Mouse (Mus musculus): ENCODE results near the gene Tnfrsf19. TPM values are rescaled to one million over a fixed set of nuclear protein-coding genes. Genes with fewer than 3 reads are reported as not detected.

Tnfrsf19 gene
- polyA plus RNA-seq, 1 experiment from 2014 or later: 21.4 TPM

DNA sequence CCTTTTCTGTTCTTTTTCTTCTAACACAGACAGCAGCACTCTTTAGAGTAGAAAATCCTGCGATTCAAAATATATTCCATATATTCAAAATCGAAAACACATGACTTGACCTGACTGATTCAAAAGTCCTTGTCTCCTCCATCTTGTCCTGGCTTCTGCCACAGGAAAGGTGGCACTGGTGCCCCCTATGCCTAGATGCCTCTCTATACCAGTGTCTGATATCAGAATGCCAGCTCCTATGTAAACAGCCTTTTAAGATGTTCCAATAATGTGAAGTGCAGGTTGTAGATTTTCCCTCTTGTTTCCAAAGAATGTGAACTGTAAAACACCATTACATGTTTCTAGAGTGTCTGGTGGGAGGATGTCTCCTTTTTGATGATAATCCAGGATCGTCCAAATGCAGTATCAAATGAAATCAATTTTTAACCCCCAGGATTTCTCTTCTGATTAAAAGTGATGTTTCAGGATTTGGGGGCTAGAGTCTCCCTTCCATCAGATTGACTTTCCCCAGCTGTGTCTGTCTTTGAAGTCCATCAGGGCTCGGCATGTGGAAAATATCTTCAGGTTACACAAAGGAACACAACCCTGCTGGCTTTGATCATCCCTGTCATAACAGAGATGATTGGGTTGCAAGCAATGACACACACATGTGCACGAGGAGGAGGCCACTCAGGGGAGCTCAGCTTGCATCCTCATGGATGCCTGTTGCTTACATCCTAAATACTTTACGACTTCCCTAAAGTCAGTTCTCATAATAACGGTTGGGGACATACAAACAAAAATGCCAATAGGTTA lies 82.1 kb downstream of the Tnfrsf19 start:
- Histone ChIP-seq H3K36me3 (peaks cover 55% of the 10 kb centered on the region), H3K9me3 (no peaks in the 10 kb centered on the region), H3K9ac (no peak overlapping the region), H3K27me3 (replicated peaks) (no peaks in the 10 kb centered on the region), H3K4me2 (no peak overlapping the region), H3K4me1 (no peaks in the 10 kb centered on the region), H3K4me3 (no peak overlapping the region), H3K27ac (replicated peaks) (no peak overlapping the region)
- no peak for ATAC-seq (ENCODE audit: extremely low read depth, insufficient number of reproducible peaks, low FRiP score, low TSS enrichment)
- 81% methylated on average over 7 of the region's 7 CpGs for WGBS

DNA sequence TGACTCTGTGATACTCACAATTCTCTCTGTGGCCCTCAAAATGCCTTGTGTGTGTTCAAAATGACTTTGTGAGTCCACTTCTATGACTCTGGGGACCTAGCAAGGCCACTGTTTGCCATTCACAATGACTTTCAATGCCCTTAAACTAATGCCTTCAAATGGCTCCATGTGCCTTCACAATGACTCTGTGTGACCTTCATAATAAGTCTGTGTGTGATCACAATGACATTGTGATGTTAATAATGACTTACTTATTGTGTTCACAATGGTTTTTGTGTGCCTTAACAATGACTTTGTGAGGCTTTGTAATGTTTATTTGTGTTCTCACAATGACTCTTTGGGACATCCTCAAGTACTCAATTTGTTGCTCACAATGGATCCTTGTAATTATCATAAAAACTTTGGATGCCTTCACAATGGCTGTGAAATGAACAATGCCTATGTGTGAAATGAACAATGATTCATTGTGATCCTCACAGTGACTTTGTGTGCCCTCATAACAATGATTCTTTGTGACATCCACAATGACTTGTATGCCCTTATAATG lies 88.6 kb downstream of the Tnfrsf19 start:
- no peak overlapping the region for H3K4me2 ChIP-seq
- H3K27me3 ChIP-seq (replicated peaks): no peaks in the 10 kb centered on the region
- no peak overlapping the region for H3K4me3 ChIP-seq
- ATAC-seq (ENCODE audit: extremely low read depth, insufficient number of reproducible peaks, low FRiP score, low TSS enrichment): no peak
- no peaks in the 10 kb centered on the region for H3K4me1 ChIP-seq
- 0 out of 2 replicates have a peak, but pooled peaks cover 2% of the 10 kb centered on the region for H3K36me3 ChIP-seq
- no peak overlapping the region for H3K9ac ChIP-seq
- H3K27ac ChIP-seq (replicated peaks): no peak overlapping the region
- peaks cover 5% of the 10 kb centered on the region for H3K9me3 ChIP-seq

DNA sequence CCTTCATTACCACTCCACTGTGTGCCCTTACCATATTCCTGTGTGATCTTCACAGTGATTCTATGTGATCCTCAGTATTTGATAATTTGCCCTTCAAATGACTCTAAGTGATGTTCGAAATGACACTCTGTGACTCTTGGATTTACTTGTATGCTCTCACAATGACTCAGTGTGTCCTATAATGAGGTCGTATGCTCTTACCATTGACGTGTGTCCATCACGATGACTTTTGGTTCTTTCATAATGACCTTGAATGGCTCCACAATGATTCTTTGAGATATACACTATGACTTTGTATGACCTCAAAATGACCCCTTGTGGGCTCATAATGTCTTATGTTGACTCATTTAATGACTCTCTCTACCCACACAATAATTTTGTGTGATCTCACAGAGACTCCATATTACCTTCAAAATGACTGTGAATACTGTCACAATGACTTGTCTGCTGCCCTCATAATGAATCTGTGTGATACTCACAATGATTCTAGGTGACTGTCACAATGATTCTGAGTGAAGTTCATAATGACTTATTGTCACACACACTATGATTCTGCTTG lies 108.7 kb downstream of the Tnfrsf19 start:
- no peak for ATAC-seq (ENCODE audit: extremely low read depth, insufficient number of reproducible peaks, low FRiP score, low TSS enrichment)
- no peaks in the 10 kb centered on the region for H3K9me3 ChIP-seq
- H3K9ac ChIP-seq: no peak overlapping the region
- H3K36me3 ChIP-seq: no peaks in the 10 kb centered on the region
- no peak overlapping the region for H3K4me2 ChIP-seq
- no peak overlapping the region for H3K27ac ChIP-seq (replicated peaks)
- no peaks in the 10 kb centered on the region for H3K4me1 ChIP-seq
- WGBS: 87% methylated on average over 4 of the region's 4 CpGs
- H3K4me3 ChIP-seq: no peak overlapping the region
- H3K27me3 ChIP-seq (replicated peaks): no peaks in the 10 kb centered on the region

DNA sequence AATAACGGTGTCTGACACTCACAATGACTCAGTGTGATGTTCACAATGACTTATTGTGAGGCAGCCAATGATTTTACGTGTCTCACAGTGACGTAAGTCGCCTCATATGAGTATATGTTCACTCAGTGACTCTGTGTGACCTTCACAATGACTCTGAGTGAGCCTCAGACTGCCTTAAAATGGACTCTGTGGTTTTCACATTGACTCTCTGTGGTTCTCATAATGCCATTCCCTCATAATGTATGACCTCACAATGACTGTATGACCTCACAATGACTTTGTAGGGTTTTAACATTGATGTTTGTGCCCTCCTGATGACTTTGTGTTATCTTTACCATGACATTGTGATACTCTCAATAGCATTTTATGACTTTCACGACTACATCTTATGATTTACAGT lies 110.6 kb downstream of the Tnfrsf19 start:
- Histone ChIP-seq H3K4me3 (no peak overlapping the region), H3K27ac (replicated peaks) (no peak overlapping the region), H3K27me3 (replicated peaks) (no peaks in the 10 kb centered on the region), H3K9ac (no peak overlapping the region), H3K4me2 (no peak overlapping the region), H3K36me3 (no peaks in the 10 kb centered on the region), H3K4me1 (no peaks in the 10 kb centered on the region), H3K9me3 (no peaks in the 10 kb centered on the region)
- no peak for ATAC-seq (ENCODE audit: extremely low read depth, insufficient number of reproducible peaks, low FRiP score, low TSS enrichment)
- 78% methylated on average over 5 of the region's 5 CpGs for WGBS

DNA sequence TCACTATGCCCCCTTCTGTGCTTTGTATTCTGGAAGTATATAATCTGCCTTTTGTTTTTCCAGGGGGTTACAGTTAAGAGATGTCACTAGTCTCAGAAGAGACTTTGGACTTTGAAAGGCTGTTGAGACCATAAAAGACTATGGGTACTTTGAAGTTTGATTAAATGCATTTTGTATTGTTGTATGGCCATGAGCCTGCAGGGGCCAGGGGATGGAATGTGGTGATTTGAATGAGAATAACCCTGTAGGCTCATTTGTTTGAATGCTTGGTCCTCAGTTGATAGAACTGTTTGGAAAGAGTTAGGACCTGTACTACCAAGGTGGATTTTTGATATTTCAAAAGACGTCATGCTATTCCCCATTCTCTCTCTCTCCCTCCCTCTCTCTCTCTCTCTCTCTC lies 120.3 kb downstream of the Tnfrsf19 start:
- Histone ChIP-seq H3K9ac (no peak overlapping the region), H3K9me3 (no peaks in the 10 kb centered on the region; the same call in 1 of the 2 replicates), H3K4me2 (no peak overlapping the region), H3K27me3 (replicated peaks) (no peaks in the 10 kb centered on the region), H3K4me1 (no peaks in the 10 kb centered on the region), H3K4me3 (no peak overlapping the region), H3K36me3 (no peaks in the 10 kb centered on the region), H3K27ac (replicated peaks) (no peak overlapping the region)
- WGBS: 76% methylated on average over 1 of the region's 1 CpGs
- no peak for ATAC-seq (ENCODE audit: extremely low read depth, insufficient number of reproducible peaks, low FRiP score, low TSS enrichment)

DNA sequence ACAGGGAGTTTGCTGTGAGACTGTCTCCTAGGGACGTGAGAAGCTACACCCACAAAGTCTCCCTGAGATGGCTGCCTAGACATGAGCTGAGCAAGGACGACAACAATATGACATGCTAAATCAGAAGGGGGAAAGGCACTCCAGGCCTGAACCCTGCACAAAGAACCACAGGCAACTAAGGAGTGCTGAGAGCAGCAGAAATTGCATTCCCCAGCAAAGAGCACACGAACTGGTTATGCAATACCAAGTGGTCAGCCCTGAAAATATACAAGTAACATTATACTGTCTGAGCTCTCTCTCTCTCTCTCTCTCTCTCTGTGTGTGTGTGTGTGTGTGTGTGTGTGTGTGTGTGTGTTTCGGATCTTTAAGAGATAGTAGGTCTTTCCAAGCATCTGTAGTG lies 129.6 kb downstream of the Tnfrsf19 start:
- H3K4me2 ChIP-seq: no peak overlapping the region
- no peak overlapping the region for H3K9ac ChIP-seq
- no peaks in the 10 kb centered on the region for H3K36me3 ChIP-seq
- 55% methylated on average over 4 of the region's 4 CpGs for WGBS
- no peak overlapping the region for H3K27ac ChIP-seq (replicated peaks)
- H3K9me3 ChIP-seq: no peaks in the 10 kb centered on the region
- H3K4me1 ChIP-seq: peaks cover 19% of the 10 kb centered on the region
- H3K4me3 ChIP-seq: no peak overlapping the region
- ATAC-seq (ENCODE audit: extremely low read depth, insufficient number of reproducible peaks, low FRiP score, low TSS enrichment): no peak
- H3K27me3 ChIP-seq (replicated peaks): no peaks in the 10 kb centered on the region

Other genes with a start within 250 kb of the Tnfrsf19 start
- 3.0 and 3.1 TPM in 2 replicates for gene Sacs, start 92.0 kb upstream of the Tnfrsf19 start, polyA plus RNA-seq (2015; fragmentation: Nextera tagmentation; extraction: Ambion mirVana)
- 16.6 and 19.9 TPM in 2 replicates for gene Sgcg, start 212.0 kb upstream of the Tnfrsf19 start, polyA plus RNA-seq (2015; fragmentation: Nextera tagmentation; extraction: Ambion mirVana)